Mouse (Mus musculus) forebrain, embryonic 14.5 days (tissue): ENCODE measurements around the gene Ep300. TPM values are rescaled to one million over a fixed set of nuclear protein-coding genes. Genes with fewer than 3 reads are reported as not detected.
"Not testable (repeated sequence)": the region's sequence is repeated elsewhere in the genome, so short reads cannot be mapped to it uniquely, and the experiment has no call there.

Experiments used
- ATAC-seq: fragments of 200-750 bp; cut with Nextera tagmentation; 2 replicates; pipeline ENCODE4 v1.8.0; 2017; ENCODE audit warnings: mild to moderate bottlenecking, moderate library complexity
- DNase-seq: peaks from one replicate; pipeline ENCODE4 v3.0.0-alpha.2; 2015; ENCODE audit warnings: low spot score
- H3K27ac ChIP-seq: fragments of 300-500 bp; sonication (generic); 2 replicates; pipeline ENCODE4 v1.5.1; 2014; ENCODE audit warnings: low read depth, mild to moderate bottlenecking, control low read depth, low read length, moderate library complexity
- H3K27me3 ChIP-seq: fragments of 300-500 bp; sonication (generic); replicated peaks from 2 replicates; pipeline ENCODE4 v1.6.1; 2014; ENCODE audit warnings: low read length, control low read depth, mixed read lengths; ENCODE audit not compliant: control insufficient read depth, insufficient read depth
- H3K36me3 ChIP-seq: fragments of 300-500 bp; sonication (generic); 2 replicates; pipeline ENCODE4 v1.6.1; 2014; ENCODE audit warnings: low read length, control low read depth; ENCODE audit not compliant: control insufficient read depth, insufficient read depth
- H3K4me1 ChIP-seq: fragments of 300-500 bp; sonication (generic); 2 replicates; pipeline ENCODE4 v1.6.1; 2014; ENCODE audit warnings: antibody characterized with exemption, low read length, control low read depth; ENCODE audit not compliant: control insufficient read depth, insufficient read depth
- H3K4me2 ChIP-seq: fragments of 300-500 bp; sonication (generic); 2 replicates; pipeline ENCODE4 v1.6.1; 2014; ENCODE audit warnings: mild to moderate bottlenecking, control low read depth, low read length
- H3K4me3 ChIP-seq: fragments of 300-500 bp; sonication (generic); 2 replicates; pipeline ENCODE4 v1.5.1; 2014; ENCODE audit warnings: low read depth, low read length, control low read depth
- H3K9ac ChIP-seq: fragments of 300-500 bp; sonication (generic); 2 replicates; pipeline ENCODE4 v1.6.1; 2014; ENCODE audit warnings: mild to moderate bottlenecking, low read length, control low read depth, moderate library complexity
- H3K9me3 ChIP-seq: fragments of 300-500 bp; sonication (generic); replicated peaks from 2 replicates; pipeline ENCODE4 v1.6.1; 2016; ENCODE audit warnings: low read length, control low read depth, mixed read lengths; ENCODE audit not compliant: control insufficient read depth
- WGBS: fragments of 180-500 bp; shearing (Covaris S2); extraction: QIAGEN DNeasy Blood & Tissue Kit; methylation state at CpG from one replicate; pipeline ENCODE4 v1.1.7; 2014; 5-methylcytosine and 5-hydroxymethylcytosine counted together
- polyA plus RNA-seq: library from polyadenylated mRNA; unstranded; fragments of >200 nt; fragmentation: Nextera tagmentation; extraction: Ambion mirVana; gene quantifications from 2 replicates; pipeline ENCODE4 v1.2.1, GENCODE M21; 2014

Gene Ep300
- polyA plus RNA-seq, 1 experiment from 2014 or later: 14.2 TPM

- Histone ChIP-seq H3K9ac (peak overlapping the region; percentile 71), H3K27ac (no peak overlapping the region), H3K9me3 (no peaks in the 10 kb centered on the region), H3K4me2 (peak overlapping the region; percentile 93), H3K4me1 (no peaks in the 10 kb centered on the region), H3K36me3 (peaks cover 6% of the 10 kb centered on the region; the same call in 1 of the 2 replicates), H3K4me3 (peak overlapping the region; percentile 54), H3K27me3 (peaks cover 33% of the 10 kb centered on the region)
- WGBS: 5% methylated on average over 39 of the region's 41 CpGs
- DNase-seq: peak; percentile 22
- ATAC-seq: peak; percentile 48
Observed at GRCm38 (mm10) chr15:81693366-81693966, 108.3 kb downstream of the Ep300 start.

- H3K36me3 ChIP-seq: no peaks in the 10 kb centered on the region
- peak overlapping the region; percentile 93 for H3K4me2 ChIP-seq
- H3K27me3 ChIP-seq: peaks cover 33% of the 10 kb centered on the region
- WGBS: 1% methylated on average over 85 of the region's 107 CpGs
- H3K9me3 ChIP-seq: no peaks in the 10 kb centered on the region
- no peaks in the 10 kb centered on the region for H3K4me1 ChIP-seq
- peak; percentile 87 for ATAC-seq
- H3K4me3 ChIP-seq: peak overlapping the region; percentile 54
- peak; percentile 80 for DNase-seq
- no peak overlapping the region for H3K27ac ChIP-seq
- H3K9ac ChIP-seq: peak overlapping the region; percentile 71
Observed at GRCm38 (mm10) chr15:81693967-81694881, 109.1 kb downstream of the Ep300 start.

GRCm38 (mm10) chr15:81694891-81695290, 109.7 kb downstream of the Ep300 start:
- H3K36me3 ChIP-seq: no peaks in the 10 kb centered on the region
- 30% methylated on average over 18 of the region's 19 CpGs for WGBS
- ATAC-seq: no peak
- H3K9me3 ChIP-seq: no peaks in the 10 kb centered on the region
- DNase-seq: no peak
- H3K4me1 ChIP-seq: no peaks in the 10 kb centered on the region
- H3K4me2 ChIP-seq: peak overlapping the region; percentile 93
- H3K4me3 ChIP-seq: peak overlapping the region; percentile 54
- H3K27me3 ChIP-seq: peaks cover 33% of the 10 kb centered on the region
- H3K9ac ChIP-seq: peak overlapping the region; percentile 71
- no peak overlapping the region for H3K27ac ChIP-seq

GRCm38 (mm10) chr15:81697175-81697574, 112.0 kb downstream of the Ep300 start, which contains the start of gene Chadl:
Chadl (minus strand) TSS chr15:81697287.
- H3K4me3 ChIP-seq: no peak within 1 kb of the TSS
- ATAC-seq (no peak; the same call in 1 of the 2 replicates), DNase-seq (peak; percentile 36)
- WGBS: 44% methylated on average over 7 of the region's 7 CpGs
- no peak within 1 kb of the TSS for H3K9ac ChIP-seq
- no peak within 1 kb of the TSS for H3K4me2 ChIP-seq
- H3K36me3 ChIP-seq: no peaks in the 10 kb centered on the region
- H3K27me3 ChIP-seq: peaks cover 28% of the 10 kb centered on the region
- H3K4me1 ChIP-seq: no peaks in the 10 kb centered on the region
- H3K9me3 ChIP-seq: no peaks in the 10 kb centered on the region
- no peak within 1 kb of the TSS for H3K27ac ChIP-seq

GRCm38 (mm10) chr15:81697847-81698246, 112.7 kb downstream of the Ep300 start:
- no peak overlapping the region for H3K4me3 ChIP-seq
- no peak for ATAC-seq
- DNase-seq: peak; percentile 49
- H3K27me3 ChIP-seq: peaks cover 22% of the 10 kb centered on the region
- no peak overlapping the region for H3K27ac ChIP-seq
- no peak overlapping the region for H3K4me2 ChIP-seq
- H3K4me1 ChIP-seq: no peaks in the 10 kb centered on the region
- no peak overlapping the region for H3K9ac ChIP-seq
- no peaks in the 10 kb centered on the region for H3K9me3 ChIP-seq
- 59% methylated on average over 3 of the region's 3 CpGs for WGBS
- peaks cover 5% of the 10 kb centered on the region for H3K36me3 ChIP-seq

- DNase-seq: no peak
- ATAC-seq: no peak
- no peak overlapping the region for H3K9ac ChIP-seq
- H3K27me3 ChIP-seq: peaks cover 15% of the 10 kb centered on the region; the same call in 1 of the 2 replicates
- H3K27ac ChIP-seq: no peak overlapping the region
- peaks cover 8% of the 10 kb centered on the region for H3K36me3 ChIP-seq
- no peak overlapping the region for H3K4me2 ChIP-seq
- H3K4me3 ChIP-seq: no peak overlapping the region
- WGBS: 79% methylated on average over 2 of the region's 2 CpGs
- H3K9me3 ChIP-seq: no peaks in the 10 kb centered on the region
- no peaks in the 10 kb centered on the region for H3K4me1 ChIP-seq
Observed at GRCm38 (mm10) chr15:81698532-81698931, 113.4 kb downstream of the Ep300 start.

GRCm38 (mm10) chr15:81700161-81700560, 115.0 kb downstream of the Ep300 start:
- H3K9me3 ChIP-seq: no peaks in the 10 kb centered on the region
- H3K27me3 ChIP-seq: no peaks in the 10 kb centered on the region
- 79% methylated on average over 2 of the region's 2 CpGs for WGBS
- no peak for DNase-seq
- H3K9ac ChIP-seq: no peak overlapping the region
- H3K4me3 ChIP-seq: no peak overlapping the region
- H3K4me2 ChIP-seq: no peak overlapping the region
- H3K4me1 ChIP-seq: no peaks in the 10 kb centered on the region
- no peak for ATAC-seq
- no peak overlapping the region for H3K27ac ChIP-seq
- peaks cover 24% of the 10 kb centered on the region for H3K36me3 ChIP-seq

- H3K36me3 ChIP-seq: peaks cover 29% of the 10 kb centered on the region
- DNase-seq (no peak), ATAC-seq (no peak)
- no peaks in the 10 kb centered on the region for H3K4me1 ChIP-seq
- H3K27me3 ChIP-seq: no peaks in the 10 kb centered on the region
- H3K4me2 ChIP-seq: no peak overlapping the region
- no peaks in the 10 kb centered on the region for H3K9me3 ChIP-seq
- H3K9ac ChIP-seq: no peak overlapping the region
- 89% methylated on average over 8 of the region's 8 CpGs for WGBS
- no peak overlapping the region for H3K4me3 ChIP-seq
- H3K27ac ChIP-seq: no peak overlapping the region
Observed at GRCm38 (mm10) chr15:81700601-81701000, 115.5 kb downstream of the Ep300 start.

GRCm38 (mm10) chr15:81701350-81701749, 116.2 kb downstream of the Ep300 start:
- H3K4me1 ChIP-seq, H3K27me3 ChIP-seq, ATAC-seq, H3K9me3 ChIP-seq, H3K4me2 ChIP-seq, DNase-seq, H3K27ac ChIP-seq, H3K4me3 ChIP-seq, H3K9ac ChIP-seq: not testable (repeated sequence)
- H3K36me3 ChIP-seq: peaks cover 36% of the 10 kb centered on the region
- 78% methylated on average over 4 of the region's 4 CpGs for WGBS
